Mouse (Mus musculus): ENCODE measurements around the gene Vtn. TPM values are rescaled to one million over a fixed set of nuclear protein-coding genes. Genes with fewer than 3 reads are reported as not detected.

Vtn gene
- polyA plus RNA-seq, 1 experiment from 2014 or later = 1.3 TPM

DNA sequence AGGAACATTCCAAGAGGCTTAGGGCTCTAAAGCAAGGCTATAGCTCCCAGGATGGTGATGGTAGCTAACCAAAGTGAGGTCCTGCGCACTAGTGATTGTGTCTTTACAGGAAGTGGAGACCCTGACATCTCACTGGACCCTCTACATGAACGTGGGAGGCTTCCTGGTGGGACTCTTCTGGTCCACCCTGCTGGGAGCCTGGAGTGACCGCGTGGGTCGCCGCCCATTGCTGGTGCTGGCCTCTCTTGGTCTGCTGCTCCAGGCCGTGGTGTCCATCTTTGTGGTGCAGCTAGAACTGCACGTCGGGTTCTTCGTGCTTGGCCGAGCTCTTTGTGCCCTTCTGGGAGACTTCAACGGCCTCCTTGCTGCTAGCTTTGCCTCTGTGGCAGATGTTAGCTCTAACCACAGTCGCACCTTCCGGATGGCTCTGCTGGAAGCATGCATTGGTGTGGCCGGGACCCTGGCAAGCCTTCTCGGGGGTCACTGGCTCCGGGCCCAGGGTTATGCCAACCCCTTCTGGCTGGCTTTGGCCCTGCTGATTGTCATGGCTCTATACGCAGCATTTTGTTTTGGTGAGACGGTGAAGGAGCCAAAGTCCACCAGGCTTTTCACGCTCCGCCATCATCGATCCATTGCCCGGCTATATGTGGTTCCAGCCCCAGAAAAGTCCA, 32.5 kb upstream of the Vtn start:
- no peaks in the 10 kb centered on the region for H3K9me3 ChIP-seq (replicated peaks)
- peak overlapping the region; percentile 89 for H3K4me2 ChIP-seq
- peak overlapping the region; percentile 88 for H3K27ac ChIP-seq
- WGBS = 70% methylated on average over 23 of the region's 23 CpGs
- 0 out of 2 replicates have a peak, but pooled peaks have one; percentile 11 for ATAC-seq (replicated peaks; ENCODE audit: insufficient number of reproducible peaks, insufficient read depth, low FRiP score, low read depth)
- H3K27me3 ChIP-seq = no peaks in the 10 kb centered on the region
- peak overlapping the region; percentile 67 for H3K4me3 ChIP-seq
- no peaks in the 10 kb centered on the region for H3K36me3 ChIP-seq
- peaks cover 14% of the 10 kb centered on the region for H3K4me1 ChIP-seq (replicated peaks)
- H3K9ac ChIP-seq = peak overlapping the region; percentile 70

DNA sequence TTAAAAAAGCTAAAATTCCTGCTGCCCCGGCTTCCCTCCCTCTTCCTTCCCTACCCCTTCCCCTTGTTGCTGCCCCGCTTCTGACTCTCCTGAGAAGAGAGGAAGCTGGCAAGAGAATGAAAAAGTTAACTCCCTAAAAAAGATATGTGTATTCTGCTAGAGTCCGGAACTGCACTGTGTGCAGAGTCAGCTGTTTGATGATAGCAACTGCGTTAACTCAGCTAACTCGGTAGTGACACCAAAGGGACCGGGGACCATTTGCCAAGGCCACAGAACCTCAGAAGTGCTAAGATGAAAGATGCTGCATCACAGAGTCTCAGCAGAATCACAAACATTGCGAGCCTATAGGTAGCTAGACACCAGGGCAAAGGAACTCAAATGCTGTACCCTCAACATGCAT, 31.4 kb upstream of the Vtn start:
- no peaks in the 10 kb centered on the region for H3K36me3 ChIP-seq
- H3K4me3 ChIP-seq = no peak overlapping the region
- no peak overlapping the region for H3K27ac ChIP-seq
- H3K9me3 ChIP-seq (replicated peaks) = no peaks in the 10 kb centered on the region
- ATAC-seq (replicated peaks; ENCODE audit: insufficient number of reproducible peaks, insufficient read depth, low FRiP score, low read depth) = no peak
- H3K27me3 ChIP-seq = no peaks in the 10 kb centered on the region
- H3K4me2 ChIP-seq = no peak overlapping the region
- H3K9ac ChIP-seq = no peak overlapping the region
- whole genome bisulfite sequencing = 58% methylated on average over 7 of the region's 7 CpGs
- H3K4me1 ChIP-seq (replicated peaks) = peaks cover 14% of the 10 kb centered on the region

DNA sequence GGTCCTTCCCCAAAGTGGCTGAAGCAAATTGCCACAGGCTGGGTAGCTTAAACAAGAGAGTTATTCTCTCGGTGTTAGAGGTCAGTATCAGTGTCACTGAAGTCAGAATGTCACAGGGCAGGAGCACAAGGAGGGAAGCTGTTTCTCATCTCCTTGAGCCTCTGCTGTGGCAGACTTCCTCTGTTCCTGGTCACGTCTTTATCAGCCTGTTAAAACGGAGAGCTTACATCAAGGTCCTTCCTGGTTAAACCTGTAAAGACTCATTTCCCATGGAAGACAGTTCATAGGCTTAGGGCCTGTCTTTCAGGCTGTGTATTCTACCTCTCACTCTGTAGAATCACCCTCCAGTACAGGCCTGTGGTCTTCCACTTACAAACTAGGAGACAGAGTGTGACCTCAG, 31.0 kb upstream of the Vtn start:
- H3K27ac ChIP-seq = no peak overlapping the region
- no peaks in the 10 kb centered on the region for H3K27me3 ChIP-seq
- no peak overlapping the region for H3K4me2 ChIP-seq
- H3K4me3 ChIP-seq = no peak overlapping the region
- no peaks in the 10 kb centered on the region for H3K9me3 ChIP-seq (replicated peaks)
- 35% methylated on average over 3 of the region's 3 CpGs for WGBS
- peaks cover 14% of the 10 kb centered on the region for H3K4me1 ChIP-seq (replicated peaks)
- ATAC-seq (replicated peaks; ENCODE audit: insufficient number of reproducible peaks, insufficient read depth, low FRiP score, low read depth) = no peak
- no peaks in the 10 kb centered on the region for H3K36me3 ChIP-seq
- H3K9ac ChIP-seq = no peak overlapping the region

DNA sequence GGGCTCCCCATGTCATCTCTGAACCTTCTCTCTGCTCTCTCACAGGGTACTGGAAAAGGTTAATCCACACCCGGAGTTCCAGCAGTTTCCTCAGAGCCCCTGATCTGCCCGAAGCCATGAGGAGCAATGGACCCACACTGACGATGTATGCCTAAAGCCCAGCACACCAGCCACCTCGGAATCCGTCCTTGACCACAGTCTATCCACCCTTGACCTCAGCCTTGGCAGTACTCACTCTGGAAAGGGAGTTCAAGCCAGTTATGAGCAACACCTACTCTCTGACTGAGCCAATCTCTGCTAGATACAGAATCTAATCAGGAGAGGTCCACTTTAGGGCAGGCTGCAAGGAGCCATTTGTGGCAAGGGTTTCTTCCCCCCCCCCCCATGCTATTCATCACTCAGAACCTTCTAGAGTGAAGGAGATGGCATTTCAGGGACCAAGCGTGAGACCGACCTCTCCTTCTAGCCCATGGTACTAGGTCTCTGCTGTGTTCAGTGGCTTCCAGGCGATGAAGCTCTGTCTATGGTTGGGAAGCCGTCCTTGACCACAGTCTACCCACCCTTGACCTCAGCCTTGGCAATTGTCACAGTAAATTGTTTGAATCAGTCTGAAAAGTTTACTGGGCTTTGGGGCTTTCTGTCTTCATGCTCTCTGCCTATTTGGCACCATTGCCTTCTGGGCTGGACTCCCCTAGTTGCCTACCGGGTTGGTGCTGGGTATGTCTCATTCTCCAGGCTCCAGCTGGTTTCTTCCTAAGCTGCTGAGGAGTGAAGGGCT, 27.4 kb upstream of the Vtn start:
- Histone ChIP-seq H3K9ac (no peak overlapping the region), H3K27me3 (no peaks in the 10 kb centered on the region), H3K4me1 (replicated peaks) (peaks cover 4% of the 10 kb centered on the region), H3K27ac (no peak overlapping the region), H3K4me3 (no peak overlapping the region), H3K9me3 (replicated peaks) (no peaks in the 10 kb centered on the region), H3K36me3 (no peaks in the 10 kb centered on the region), H3K4me2 (no peak overlapping the region)
- WGBS = 78% methylated on average over 10 of the region's 10 CpGs
- ATAC-seq (replicated peaks; ENCODE audit: insufficient number of reproducible peaks, insufficient read depth, low FRiP score, low read depth) = no peak

DNA sequence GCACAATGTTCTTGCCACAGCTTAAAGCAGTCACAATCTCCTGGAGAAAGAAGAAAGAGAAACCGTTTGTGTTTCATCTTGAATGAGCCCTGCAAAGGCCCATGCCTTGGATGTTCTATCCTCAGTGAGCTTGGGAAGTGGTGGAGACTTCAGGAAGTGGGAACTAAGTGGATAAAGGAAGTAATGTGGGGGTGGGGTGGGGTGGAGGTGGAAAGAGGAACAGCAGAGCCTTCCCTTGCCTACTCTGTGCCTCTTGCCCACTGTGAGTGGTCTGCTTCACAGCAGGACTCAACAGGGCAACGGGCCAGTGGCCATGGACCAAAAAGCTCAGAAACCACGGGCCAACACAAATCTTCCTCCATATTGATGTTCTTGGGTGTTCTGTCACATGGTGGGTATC, 23.6 kb upstream of the Vtn start:
- no peak for ATAC-seq (replicated peaks; ENCODE audit: insufficient number of reproducible peaks, insufficient read depth, low FRiP score, low read depth)
- H3K27me3 ChIP-seq = no peaks in the 10 kb centered on the region
- H3K27ac ChIP-seq = no peak overlapping the region
- no peak overlapping the region for H3K4me3 ChIP-seq
- H3K9me3 ChIP-seq (replicated peaks) = no peaks in the 10 kb centered on the region
- WGBS = 64% methylated on average over 3 of the region's 3 CpGs
- no peaks in the 10 kb centered on the region for H3K36me3 ChIP-seq
- no peaks in the 10 kb centered on the region for H3K4me1 ChIP-seq (replicated peaks)
- no peak overlapping the region for H3K4me2 ChIP-seq
- H3K9ac ChIP-seq = no peak overlapping the region

DNA sequence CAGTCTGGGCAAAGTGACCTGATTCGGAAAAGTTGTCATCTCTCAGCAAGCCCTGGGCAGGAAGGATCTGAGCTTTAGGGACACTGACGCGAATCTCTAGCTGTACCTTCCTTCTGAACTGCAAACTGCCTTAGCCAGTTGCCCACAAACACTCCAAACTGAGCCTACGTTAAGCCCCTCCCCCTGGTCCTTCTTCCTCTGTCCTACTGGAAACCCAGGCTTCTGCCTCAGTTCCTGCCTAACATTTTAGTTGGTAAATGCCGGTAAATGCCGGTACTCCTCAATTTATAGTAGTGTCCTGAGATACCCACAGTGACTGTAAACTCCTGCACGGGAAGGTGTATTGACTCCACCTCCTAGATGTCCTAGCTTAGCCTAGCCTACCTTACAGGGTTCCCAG, 15.3 kb upstream of the Vtn start:
- Histone ChIP-seq H3K9me3 (replicated peaks) (no peaks in the 10 kb centered on the region), H3K36me3 (no peaks in the 10 kb centered on the region), H3K27ac (no peak overlapping the region), H3K4me3 (no peak overlapping the region), H3K4me2 (no peak overlapping the region), H3K4me1 (replicated peaks) (no peaks in the 10 kb centered on the region), H3K9ac (no peak overlapping the region), H3K27me3 (peaks cover 69% of the 10 kb centered on the region)
- no peak for ATAC-seq (replicated peaks; ENCODE audit: insufficient number of reproducible peaks, insufficient read depth, low FRiP score, low read depth)
- 42% methylated on average over 7 of the region's 7 CpGs for WGBS

DNA sequence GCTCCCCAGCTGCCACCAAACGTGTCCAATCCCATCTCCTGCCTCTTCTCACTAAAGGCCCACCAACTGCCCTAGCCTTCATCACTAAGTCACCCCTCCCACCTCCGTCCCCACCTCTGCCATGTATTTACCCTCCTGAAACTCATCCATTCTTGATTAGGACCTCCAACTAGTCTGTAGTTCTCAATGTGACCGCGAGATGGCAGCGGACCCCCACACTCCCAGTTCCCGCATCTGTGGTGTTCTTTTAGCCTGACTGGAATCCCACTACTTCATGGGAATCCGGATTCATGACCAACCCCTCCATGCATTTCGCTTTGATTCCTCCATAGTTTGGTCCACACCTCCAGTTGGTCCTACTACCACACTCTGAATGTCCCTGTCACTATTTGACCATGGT, 10.7 kb upstream of the Vtn start:
- Histone ChIP-seq H3K4me1 (replicated peaks) (peaks cover 6% of the 10 kb centered on the region), H3K4me2 (no peak overlapping the region), H3K27ac (no peak overlapping the region), H3K36me3 (no peaks in the 10 kb centered on the region), H3K27me3 (peaks cover 88% of the 10 kb centered on the region), H3K9ac (no peak overlapping the region), H3K9me3 (replicated peaks) (no peaks in the 10 kb centered on the region), H3K4me3 (no peak overlapping the region)
- ATAC-seq (replicated peaks; ENCODE audit: insufficient number of reproducible peaks, insufficient read depth, low FRiP score, low read depth) = no peak
- WGBS = 3% methylated on average over 8 of the region's 8 CpGs

DNA sequence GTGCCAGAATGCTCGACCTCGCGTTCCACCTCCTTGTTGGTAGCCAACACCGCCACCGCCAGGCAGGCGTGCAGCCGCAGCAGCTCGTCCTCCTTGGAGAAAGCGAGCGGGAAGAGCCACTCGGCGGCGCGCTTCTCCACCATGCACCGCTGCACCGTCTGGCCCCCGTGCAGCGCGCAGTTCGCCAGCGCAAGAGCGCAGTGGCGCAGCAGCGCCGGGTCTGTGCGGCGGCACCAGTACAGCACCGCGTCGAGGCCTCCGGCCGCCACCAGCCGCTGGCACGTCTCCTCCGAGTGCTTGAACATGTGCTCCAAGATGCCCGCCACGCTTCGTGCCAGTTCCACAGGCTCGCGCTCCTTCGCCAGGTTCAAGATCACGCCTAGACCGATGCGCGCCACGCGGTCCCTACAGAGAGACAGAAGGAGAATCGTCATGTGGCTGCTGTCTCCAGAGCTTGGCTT, 8.1 kb upstream of the Vtn start:
- H3K36me3 ChIP-seq = no peaks in the 10 kb centered on the region
- peak overlapping the region; percentile 55 for H3K4me2 ChIP-seq
- H3K4me1 ChIP-seq (replicated peaks) = peaks cover 6% of the 10 kb centered on the region
- H3K27ac ChIP-seq = no peak overlapping the region
- peak overlapping the region; percentile 29 for H3K4me3 ChIP-seq
- WGBS = 8% methylated on average over 48 of the region's 48 CpGs
- H3K9me3 ChIP-seq (replicated peaks) = no peaks in the 10 kb centered on the region
- peaks cover 86% of the 10 kb centered on the region for H3K27me3 ChIP-seq
- no peak for ATAC-seq (replicated peaks; ENCODE audit: insufficient number of reproducible peaks, insufficient read depth, low FRiP score, low read depth)
- no peak overlapping the region for H3K9ac ChIP-seq

DNA sequence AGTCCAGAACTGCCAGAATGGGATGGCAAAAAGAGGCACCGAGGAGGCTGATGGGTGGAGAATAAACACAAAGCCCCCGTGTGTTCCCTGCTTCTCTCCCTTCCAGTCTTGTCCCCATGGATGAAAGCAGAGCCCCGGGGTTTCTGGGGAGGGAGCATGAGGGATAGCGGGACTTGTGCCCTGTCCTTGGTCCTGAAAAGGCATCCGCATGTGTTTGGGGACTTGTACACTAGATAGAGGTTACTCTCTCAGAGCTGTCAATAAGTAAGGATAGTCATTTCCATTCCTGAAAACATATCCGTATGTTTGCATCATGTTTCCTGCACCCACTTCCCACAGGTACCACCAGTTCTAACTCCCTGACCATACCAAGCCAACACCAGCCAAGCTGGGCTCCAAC, 3.0 kb upstream of the Vtn start:
- peaks cover 86% of the 10 kb centered on the region for H3K27me3 ChIP-seq
- no peak overlapping the region for H3K4me2 ChIP-seq
- no peak overlapping the region for H3K9ac ChIP-seq
- 4% methylated on average over 6 of the region's 6 CpGs for WGBS
- no peaks in the 10 kb centered on the region for H3K36me3 ChIP-seq
- ATAC-seq (replicated peaks; ENCODE audit: insufficient number of reproducible peaks, insufficient read depth, low FRiP score, low read depth) = no peak
- no peak overlapping the region for H3K27ac ChIP-seq
- peaks cover 15% of the 10 kb centered on the region for H3K4me1 ChIP-seq (replicated peaks)
- no peak overlapping the region for H3K4me3 ChIP-seq
- no peaks in the 10 kb centered on the region for H3K9me3 ChIP-seq (replicated peaks)

DNA sequence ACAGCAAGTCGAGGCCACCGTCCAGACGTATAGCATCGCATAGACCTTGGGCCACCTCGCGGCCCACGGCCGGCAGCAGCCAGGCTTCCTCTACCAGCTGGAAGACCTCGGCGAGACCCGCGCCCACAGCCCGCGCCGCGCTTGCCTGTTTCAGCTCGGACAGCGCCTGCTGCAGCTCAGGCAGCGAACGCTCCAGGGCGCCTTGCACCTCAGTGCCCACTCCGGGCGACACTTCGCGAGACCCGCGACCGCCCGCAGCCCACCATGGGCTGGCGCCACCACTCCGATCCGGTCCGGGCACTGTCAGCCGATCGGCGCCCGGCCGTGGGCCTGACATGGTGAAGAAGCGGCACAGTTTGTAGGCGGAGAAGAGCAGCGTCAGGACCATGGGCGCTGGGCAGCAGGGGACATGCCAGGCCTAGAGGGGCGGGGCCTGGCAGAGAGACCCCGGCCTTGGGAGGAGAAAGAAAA, 1.8 kb upstream of the Vtn start:
- H3K9me3 ChIP-seq (replicated peaks) = no peaks in the 10 kb centered on the region
- H3K27ac ChIP-seq = no peak overlapping the region
- WGBS = under 1% methylated on average over 44 of the region's 44 CpGs
- H3K4me1 ChIP-seq (replicated peaks) = peaks cover 14% of the 10 kb centered on the region
- H3K27me3 ChIP-seq = peaks cover 85% of the 10 kb centered on the region
- peak overlapping the region; percentile 52 for H3K4me3 ChIP-seq
- H3K4me2 ChIP-seq = peak overlapping the region; percentile 83
- no peaks in the 10 kb centered on the region for H3K36me3 ChIP-seq
- ATAC-seq (replicated peaks; ENCODE audit: insufficient number of reproducible peaks, insufficient read depth, low FRiP score, low read depth) = peak; percentile 16; the same call in 1 of the 2 replicates
- H3K9ac ChIP-seq = no peak overlapping the region

DNA sequence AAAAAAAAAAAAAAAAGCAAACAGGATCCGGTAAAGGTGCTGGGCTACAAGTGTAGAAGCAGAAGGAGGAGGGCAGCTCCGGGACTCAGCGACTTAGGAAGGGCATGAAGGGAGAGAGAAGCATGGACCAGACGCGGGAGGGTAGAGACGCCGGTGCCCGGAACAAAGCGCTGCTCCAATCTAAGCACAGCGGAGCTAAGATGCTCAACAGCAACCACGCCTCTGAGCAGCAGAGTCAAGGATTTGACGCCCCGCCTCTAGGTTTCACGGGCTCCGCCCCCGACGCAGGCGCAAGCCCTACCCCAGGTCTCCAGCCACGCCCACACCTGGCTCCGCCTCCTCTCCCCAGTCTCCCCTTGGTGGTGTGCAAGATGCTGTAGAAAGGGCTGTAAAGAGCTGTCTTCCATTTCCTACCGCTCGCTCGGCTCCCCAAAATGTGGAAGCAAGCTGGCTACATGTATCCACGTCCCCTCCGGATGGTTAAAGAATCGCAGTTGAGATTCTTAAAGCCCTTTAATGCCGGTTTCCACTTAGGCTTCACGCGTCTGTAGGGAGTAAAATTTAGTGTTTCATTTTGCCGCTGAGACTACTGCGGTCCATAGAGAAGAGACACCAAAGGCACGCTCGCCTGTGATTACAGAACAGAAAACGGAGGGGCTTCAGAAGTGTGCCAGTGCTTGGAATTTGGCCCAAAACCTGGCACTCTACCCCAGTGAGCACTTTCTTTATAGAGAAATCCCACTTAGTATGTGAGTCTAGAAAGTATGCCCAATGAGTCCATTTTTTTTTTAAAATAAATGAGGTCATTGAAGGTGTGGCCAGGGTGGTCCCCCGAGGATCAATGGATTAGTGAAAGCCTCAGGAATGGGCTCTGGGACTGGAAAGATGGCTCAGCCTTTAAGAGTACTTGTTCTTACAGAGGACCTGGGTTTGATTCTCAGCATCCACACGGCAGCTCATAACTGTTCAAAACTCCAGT, 1.1 kb upstream of the Vtn start, which contains the start of gene Sarm1:
Gene Sarm1, minus strand, starts transcription at position 211 of the 979 bp plus-strand sequence.
- H3K9ac ChIP-seq = no peak within 1 kb of the TSS
- peaks cover 81% of the 10 kb centered on the region for H3K27me3 ChIP-seq
- peak within 1 kb of the TSS; percentile 83 for H3K4me2 ChIP-seq
- H3K4me1 ChIP-seq (replicated peaks) = peaks cover 14% of the 10 kb centered on the region
- H3K4me3 ChIP-seq = peak within 1 kb of the TSS; percentile 52
- WGBS = 6% methylated on average over 36 of the region's 36 CpGs
- ATAC-seq (replicated peaks; ENCODE audit: insufficient number of reproducible peaks, insufficient read depth, low FRiP score, low read depth) = peak; percentile 93
- no peak within 1 kb of the TSS for H3K27ac ChIP-seq
- no peaks in the 10 kb centered on the region for H3K9me3 ChIP-seq (replicated peaks)
- H3K36me3 ChIP-seq = no peaks in the 10 kb centered on the region
